Mouse (Mus musculus) cortical plate, adult 2 months (tissue): ENCODE results near the gene Cfap299. TPM values are rescaled to one million over a fixed set of nuclear protein-coding genes. Genes with fewer than 3 reads are reported as not detected.

Source experiments
- H3K27ac ChIP-seq: fragments of 200-500 bp; 2 replicates; pipeline ENCODE4 v1.5.1; 2012; ENCODE audit warnings: low read length, control low read depth, inconsistent platforms; ENCODE audit not compliant: insufficient read depth
- H3K4me1 ChIP-seq: fragments of 200-500 bp; 2 replicates; pipeline ENCODE4 v1.6.1; 2011; ENCODE audit warnings: low read length; ENCODE audit not compliant: control insufficient read depth, insufficient read depth
- H3K4me3 ChIP-seq: fragments of 200-500 bp; 2 replicates; pipeline ENCODE4 v1.5.1; 2011; ENCODE audit warnings: mild to moderate bottlenecking, low read length, control low read depth; ENCODE audit not compliant: insufficient read depth
- CTCF ChIP-seq: fragments of 200-500 bp; IDR thresholded peaks from 2 replicates; pipeline ENCODE4 v1.5.1; 2011; ENCODE audit warnings: mild to moderate bottlenecking, control low read depth, low read length; ENCODE audit not compliant: insufficient read depth; ENCODE audit errors: extremely low read depth
- POLR2A ChIP-seq: fragments of 200-500 bp; IDR thresholded peaks from 2 replicates; pipeline ENCODE4 v1.6.1; 2011; ENCODE audit warnings: mild to moderate bottlenecking, low read length, control low read depth; ENCODE audit not compliant: insufficient read depth; ENCODE audit errors: extremely low read depth
- polyA plus RNA-seq: library from polyadenylated mRNA; depleted of rRNA; stranded (reverse); fragments of >200 nt; gene quantifications from 2 replicates; pipeline ENCODE4 v1.2.3, GENCODE M21; 2012

Cfap299 gene
- polyA plus RNA-seq, 1 experiment: 0.69 TPM

- Histone ChIP-seq H3K27ac (no peak overlapping the region), H3K4me3 (no peak overlapping the region), H3K4me1 (no peaks in the 10 kb centered on the region)
- TF ChIP-seq CTCF: no peak
- TF ChIP-seq POLR2A: no peak
Measured at GRCm38 (mm10) chr5:98438686-98439085, 109.6 kb downstream of the Cfap299 start.

GRCm38 (mm10) chr5:98446771-98447462, 117.8 kb downstream of the Cfap299 start:
- TF ChIP-seq CTCF: no peak
- no peak for TF ChIP-seq POLR2A
- Histone ChIP-seq H3K4me3 (no peak overlapping the region), H3K27ac (no peak overlapping the region), H3K4me1 (no peaks in the 10 kb centered on the region)

GRCm38 (mm10) chr5:98449873-98450272, 120.8 kb downstream of the Cfap299 start:
- TF ChIP-seq CTCF: no peak
- no peak for TF ChIP-seq POLR2A
- Histone ChIP-seq H3K4me3 (no peak overlapping the region), H3K27ac (no peak overlapping the region), H3K4me1 (no peaks in the 10 kb centered on the region)

GRCm38 (mm10) chr5:98466882-98467535, 137.9 kb downstream of the Cfap299 start:
- Histone ChIP-seq H3K4me1 (no peaks in the 10 kb centered on the region), H3K4me3 (no peak overlapping the region), H3K27ac (no peak overlapping the region)
- TF ChIP-seq POLR2A: no peak
- no peak for TF ChIP-seq CTCF

- H3K4me3 ChIP-seq: no peak overlapping the region
- no peak overlapping the region for H3K27ac ChIP-seq
- H3K4me1 ChIP-seq: no peaks in the 10 kb centered on the region
- TF ChIP-seq CTCF (no peak), POLR2A (no peak)
Measured at GRCm38 (mm10) chr5:98470052-98470451, 140.9 kb downstream of the Cfap299 start.

GRCm38 (mm10) chr5:98476539-98476938, 147.4 kb downstream of the Cfap299 start:
- H3K27ac ChIP-seq: no peak overlapping the region

GRCm38 (mm10) chr5:98477261-98477660, 148.2 kb downstream of the Cfap299 start:
- Histone ChIP-seq H3K27ac (no peak overlapping the region), H3K4me1 (no peaks in the 10 kb centered on the region), H3K4me3 (no peak overlapping the region)
- no peak for TF ChIP-seq POLR2A

More at GRCm38 (mm10) chr5:98476539-98476938, 147.4 kb downstream of the Cfap299 start:
- TF ChIP-seq POLR2A: no peak
- no peak for TF ChIP-seq CTCF
- no peaks in the 10 kb centered on the region for H3K4me1 ChIP-seq
- no peak overlapping the region for H3K4me3 ChIP-seq

- Histone ChIP-seq H3K27ac (no peak overlapping the region), H3K4me3 (no peak overlapping the region), H3K4me1 (no peaks in the 10 kb centered on the region)
- no peak for TF ChIP-seq POLR2A
- TF ChIP-seq CTCF: no peak
Measured at GRCm38 (mm10) chr5:98483507-98483906, 154.4 kb downstream of the Cfap299 start.

- Histone ChIP-seq H3K27ac (no peak overlapping the region), H3K4me3 (no peak overlapping the region), H3K4me1 (no peaks in the 10 kb centered on the region)
- no peak for TF ChIP-seq CTCF
- no peak for TF ChIP-seq POLR2A
Measured at GRCm38 (mm10) chr5:98485189-98485588, 156.1 kb downstream of the Cfap299 start.

- H3K4me1 ChIP-seq: no peaks in the 10 kb centered on the region
- no peak overlapping the region for H3K4me3 ChIP-seq
- no peak overlapping the region for H3K27ac ChIP-seq
- TF ChIP-seq CTCF (no peak), POLR2A (no peak)
Measured at GRCm38 (mm10) chr5:98498317-98498716, 169.2 kb downstream of the Cfap299 start.
